Mouse (Mus musculus): ENCODE data around the gene Clrn3. TPM values are rescaled to one million over a fixed set of nuclear protein-coding genes. Genes with fewer than 3 reads are reported as not detected.
"Not testable (repeated sequence)": the region's sequence is repeated elsewhere in the genome, so short reads cannot be mapped to it uniquely, and the experiment has no call there.

Gene Clrn3
- total RNA-seq (2014; rRNA removed) (0.10 TPM in 1 of 2 replicates, not detected in the other), polyA plus RNA-seq (2015; fragmentation: Nextera tagmentation; extraction: Ambion mirVana) (not detected in 2 replicates)

DNA sequence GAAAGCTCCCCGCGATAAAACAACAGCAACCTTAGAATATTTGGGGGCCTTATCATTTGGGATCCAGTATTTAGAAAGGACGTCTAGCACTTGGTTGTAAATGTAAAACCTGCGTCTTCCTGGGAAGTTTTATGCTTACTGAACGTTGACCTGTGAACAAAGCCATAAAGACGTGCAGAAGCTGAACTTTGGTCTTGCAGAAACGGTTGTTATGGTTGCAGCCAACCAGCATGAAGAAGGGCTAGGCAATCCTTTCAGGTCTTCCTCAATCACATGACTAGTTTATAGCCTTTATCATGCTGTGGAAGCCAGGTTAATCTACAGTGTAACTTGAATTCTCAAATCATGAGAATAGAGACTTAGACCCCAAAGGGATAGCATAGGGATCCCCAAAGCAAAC is at the start of gene Clrn3:
Clrn3 (minus strand) TSS at position 140 of the 400 bp plus-strand sequence.
- H3K4me2 ChIP-seq (ENCODE audit: low read depth), result no peak within 1 kb of the TSS
- WGBS, result 93% methylated on average over 7 of the region's 7 CpGs
- H3K9ac ChIP-seq, result no peak within 1 kb of the TSS
- no peaks in the 10 kb centered on the region for H3K9me3 ChIP-seq (ENCODE audit: low read length)
- no peaks in the 10 kb centered on the region for H3K36me3 ChIP-seq (ENCODE audit: insufficient read depth)
- TF ChIP-seq CTCF (IDR thresholded peaks at IDR 0.05; ENCODE audit: low read depth), result no peak
- H3K27me3 ChIP-seq (ENCODE audit: insufficient read depth, low read length), result no peaks in the 10 kb centered on the region
- DNase-seq, result no peak
- H3K27ac ChIP-seq (ENCODE audit: low read depth, low read length), result no peak within 1 kb of the TSS
- H3K4me1 ChIP-seq (ENCODE audit: insufficient read depth), result no peaks in the 10 kb centered on the region
- no peak within 1 kb of the TSS for H3K4me3 ChIP-seq (ENCODE audit: low read depth, low read length)
- ATAC-seq, result no peak

DNA sequence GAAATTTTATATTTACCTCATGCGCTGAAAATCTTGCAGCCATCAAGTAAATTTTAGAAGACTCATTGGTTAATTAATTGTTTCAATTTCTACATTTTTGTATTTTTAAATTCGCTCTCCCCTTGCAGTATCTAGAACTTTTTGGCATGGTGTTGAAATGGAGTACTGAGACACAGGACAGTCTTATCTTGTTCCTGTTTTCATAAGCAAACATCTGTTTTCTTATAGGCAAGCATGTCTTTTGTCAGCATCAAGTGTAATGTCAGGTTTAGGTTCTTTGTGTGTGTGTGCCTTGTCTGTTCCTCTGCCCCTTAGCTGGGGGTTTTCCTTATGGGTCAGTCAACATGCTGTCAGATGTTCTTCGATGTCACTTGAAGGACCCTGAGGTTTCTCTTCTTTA is 47.9 kb upstream of the Clrn3 start:
- Histone ChIP-seq H3K27me3 (ENCODE audit: insufficient read depth, low read length) (no peaks in the 10 kb centered on the region), H3K36me3 (ENCODE audit: insufficient read depth) (no peaks in the 10 kb centered on the region), H3K9me3 (ENCODE audit: low read length) (no peaks in the 10 kb centered on the region), H3K4me1 (ENCODE audit: insufficient read depth) (no peaks in the 10 kb centered on the region), H3K4me3 (ENCODE audit: low read depth, low read length) (no peak overlapping the region), H3K27ac (ENCODE audit: low read depth, low read length) (no peak overlapping the region), H3K4me2 (ENCODE audit: low read depth) (no peak overlapping the region), H3K9ac (no peak overlapping the region)
- DNase-seq, result no peak
- no peak for ATAC-seq
- 94% methylated on average over 3 of the region's 3 CpGs for WGBS
- TF ChIP-seq CTCF (IDR thresholded peaks at IDR 0.05; ENCODE audit: low read depth), result no peak

DNA sequence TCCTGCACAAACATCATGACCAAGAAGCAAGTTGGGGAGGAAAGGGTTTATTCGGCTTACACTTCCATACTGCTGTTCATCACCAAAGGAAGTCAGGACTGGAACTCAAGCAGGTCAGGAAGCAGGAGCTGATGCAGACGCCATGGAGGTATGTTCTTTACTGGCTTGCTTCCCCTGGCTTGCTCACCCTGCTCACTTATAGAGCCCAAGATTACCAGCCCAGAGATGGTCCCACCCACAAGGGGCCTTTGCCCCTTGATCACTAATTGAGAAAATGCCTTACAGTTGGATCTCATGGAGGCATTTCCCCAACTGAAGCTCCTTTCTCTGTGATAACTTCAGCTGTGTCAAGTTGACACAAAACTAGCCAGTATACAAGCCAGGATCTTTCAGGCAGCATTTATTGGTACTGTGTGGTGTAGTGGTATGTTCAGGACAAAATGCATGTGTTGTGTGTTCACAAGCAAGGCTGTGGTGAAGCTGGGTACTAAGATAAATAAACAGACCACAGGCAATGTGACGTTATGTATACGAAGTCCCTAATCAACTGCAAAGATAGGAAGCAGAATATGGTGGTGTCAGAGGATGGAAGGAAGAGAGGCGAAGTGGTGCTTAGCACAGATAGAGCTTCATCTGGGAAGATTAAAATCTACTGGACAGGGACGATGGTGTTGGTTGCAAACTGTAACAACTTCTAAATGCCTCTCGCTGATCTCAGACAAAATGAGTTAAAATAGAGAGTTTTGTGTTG is 47.0 kb upstream of the Clrn3 start:
- not testable (repeated sequence) for DNase-seq; H3K9me3 ChIP-seq (ENCODE audit: low read length); H3K27me3 ChIP-seq (ENCODE audit: insufficient read depth, low read length); H3K4me3 ChIP-seq (ENCODE audit: low read depth, low read length); ATAC-seq; H3K4me2 ChIP-seq (ENCODE audit: low read depth); H3K9ac ChIP-seq; H3K27ac ChIP-seq (ENCODE audit: low read depth, low read length); H3K36me3 ChIP-seq (ENCODE audit: insufficient read depth); H3K4me1 ChIP-seq (ENCODE audit: insufficient read depth)
- 83% methylated on average over 7 of the region's 7 CpGs for WGBS

DNA sequence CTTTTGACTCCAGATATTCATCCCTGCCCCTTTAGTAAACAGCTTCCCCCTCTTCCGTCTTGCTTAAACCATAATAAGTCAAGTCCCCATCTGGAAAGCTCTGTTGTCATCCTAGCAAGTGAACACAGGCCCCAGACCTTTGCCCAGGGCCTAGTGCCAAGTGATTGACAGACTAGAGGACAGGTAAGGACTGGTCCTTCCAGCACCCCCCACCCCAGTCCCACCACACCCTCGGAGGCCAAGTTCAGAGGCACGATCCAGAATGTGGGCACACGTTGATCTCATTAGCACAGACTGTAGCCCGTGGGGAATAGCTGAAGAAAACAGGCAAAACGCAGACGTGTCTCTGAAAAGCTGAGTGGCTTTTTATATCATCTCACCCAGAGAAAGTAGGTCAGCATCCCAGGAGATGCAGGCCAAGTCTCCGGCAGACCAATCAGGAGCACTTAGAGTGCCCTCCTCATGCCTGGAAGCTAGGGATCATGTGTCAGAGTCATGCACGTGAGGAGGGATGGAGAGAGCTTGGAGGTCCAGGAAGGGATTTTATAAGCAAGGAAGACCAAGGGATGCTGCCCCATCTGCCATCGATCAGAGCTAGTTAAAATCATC is 43.6 kb upstream of the Clrn3 start:
- Histone ChIP-seq H3K4me3 (ENCODE audit: low read depth, low read length) (no peak overlapping the region), H3K36me3 (ENCODE audit: insufficient read depth) (no peaks in the 10 kb centered on the region), H3K27me3 (ENCODE audit: insufficient read depth, low read length) (no peaks in the 10 kb centered on the region), H3K9me3 (ENCODE audit: low read length) (no peaks in the 10 kb centered on the region), H3K4me1 (ENCODE audit: insufficient read depth) (no peaks in the 10 kb centered on the region), H3K9ac (no peak overlapping the region), H3K4me2 (ENCODE audit: low read depth) (no peak overlapping the region), H3K27ac (ENCODE audit: low read depth, low read length) (0 out of 2 replicates have a peak overlapping the region, but pooled peaks have one; percentile 29)
- no peak for DNase-seq
- peak; percentile 25; the same call in 1 of the 2 replicates for ATAC-seq
- 57% methylated on average over 10 of the region's 10 CpGs for WGBS
- TF ChIP-seq CTCF (IDR thresholded peaks at IDR 0.05; ENCODE audit: low read depth), result no peak

DNA sequence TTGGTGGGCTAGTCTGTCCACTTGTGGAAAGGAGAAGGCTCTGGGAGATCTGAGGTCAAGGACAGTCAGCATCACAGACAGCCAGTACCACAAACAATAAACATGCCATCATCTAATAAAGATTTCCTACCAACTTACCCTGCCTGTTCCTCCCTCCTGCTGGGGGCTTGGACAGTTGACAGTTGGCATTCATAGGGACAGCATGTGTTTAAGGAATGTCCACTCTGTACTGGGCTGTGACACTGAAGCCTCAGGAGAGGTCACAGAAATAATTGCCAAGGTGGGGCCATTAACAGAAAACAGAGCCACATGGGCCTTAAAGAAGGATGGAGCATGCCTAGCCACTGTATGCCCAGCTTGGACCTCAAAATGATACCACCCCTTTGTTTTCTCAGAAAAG is 42.9 kb upstream of the Clrn3 start:
- ATAC-seq (no peak), DNase-seq (no peak)
- no peaks in the 10 kb centered on the region for H3K9me3 ChIP-seq (ENCODE audit: low read length)
- no peak overlapping the region for H3K4me2 ChIP-seq (ENCODE audit: low read depth)
- H3K27ac ChIP-seq (ENCODE audit: low read depth, low read length), result no peak overlapping the region
- no peaks in the 10 kb centered on the region for H3K27me3 ChIP-seq (ENCODE audit: insufficient read depth, low read length)
- no peaks in the 10 kb centered on the region for H3K36me3 ChIP-seq (ENCODE audit: insufficient read depth)
- no peaks in the 10 kb centered on the region for H3K4me1 ChIP-seq (ENCODE audit: insufficient read depth)
- no peak overlapping the region for H3K9ac ChIP-seq
- no peak overlapping the region for H3K4me3 ChIP-seq (ENCODE audit: low read depth, low read length)
- no peak for TF ChIP-seq CTCF (IDR thresholded peaks at IDR 0.05; ENCODE audit: low read depth)

DNA sequence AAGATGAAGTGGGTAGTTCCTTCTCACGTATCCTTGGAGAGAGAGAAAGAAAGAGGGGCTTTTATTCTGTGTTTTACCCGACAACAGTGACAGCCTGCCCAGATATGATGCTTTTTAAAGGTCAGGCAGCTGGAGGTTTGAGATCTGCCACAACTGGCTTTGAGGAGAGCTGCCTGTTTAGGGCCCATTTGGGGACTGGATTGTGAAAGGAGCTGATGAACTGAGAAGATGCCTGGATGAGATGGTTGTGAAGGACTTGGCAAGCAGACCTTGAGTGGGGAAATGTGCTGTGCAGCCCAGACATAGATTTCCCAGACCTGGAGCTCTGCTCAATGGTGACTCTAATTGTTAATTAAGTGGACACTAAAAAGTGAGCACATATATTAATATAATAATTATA is 40.1 kb upstream of the Clrn3 start:
- Histone ChIP-seq H3K27me3 (ENCODE audit: insufficient read depth, low read length) (no peaks in the 10 kb centered on the region), H3K4me2 (ENCODE audit: low read depth) (no peak overlapping the region), H3K9me3 (ENCODE audit: low read length) (no peaks in the 10 kb centered on the region), H3K4me3 (ENCODE audit: low read depth, low read length) (no peak overlapping the region), H3K4me1 (ENCODE audit: insufficient read depth) (peaks cover 14% of the 10 kb centered on the region; the same call in 1 of the 2 replicates), H3K36me3 (ENCODE audit: insufficient read depth) (no peaks in the 10 kb centered on the region), H3K9ac (no peak overlapping the region), H3K27ac (ENCODE audit: low read depth, low read length) (no peak overlapping the region)
- DNase-seq (no peak), ATAC-seq (no peak)
- 59% methylated on average over 2 of the region's 2 CpGs for WGBS
- no peak for TF ChIP-seq CTCF (IDR thresholded peaks at IDR 0.05; ENCODE audit: low read depth)

DNA sequence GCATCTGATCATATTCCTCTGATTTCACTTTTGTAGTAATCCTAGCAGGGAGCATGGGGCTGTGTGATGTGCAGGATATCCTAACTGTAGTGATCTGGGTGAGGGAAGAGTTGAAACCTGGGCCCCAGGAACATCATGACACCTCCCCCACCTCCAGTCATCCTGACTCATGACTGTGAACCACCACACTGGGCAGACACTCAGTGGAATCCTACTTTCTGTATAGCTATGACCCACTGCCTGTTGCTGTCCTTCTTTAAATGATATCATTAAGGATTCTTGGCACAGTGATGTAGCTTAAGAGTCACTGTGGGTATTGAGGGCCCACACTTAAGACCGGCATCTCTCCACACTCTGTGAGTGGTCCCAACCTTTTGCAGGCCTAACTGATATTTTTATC is 39.1 kb upstream of the Clrn3 start:
- no peaks in the 10 kb centered on the region for H3K36me3 ChIP-seq (ENCODE audit: insufficient read depth)
- no peak for TF ChIP-seq CTCF (IDR thresholded peaks at IDR 0.05; ENCODE audit: low read depth)
- 86% methylated on average over 1 of the region's 1 CpGs for WGBS
- no peak overlapping the region for H3K4me2 ChIP-seq (ENCODE audit: low read depth)
- H3K4me1 ChIP-seq (ENCODE audit: insufficient read depth), result peaks cover 17% of the 10 kb centered on the region; the same call in 1 of the 2 replicates
- DNase-seq (no peak), ATAC-seq (no peak)
- no peaks in the 10 kb centered on the region for H3K27me3 ChIP-seq (ENCODE audit: insufficient read depth, low read length)
- H3K9ac ChIP-seq, result no peak overlapping the region
- H3K27ac ChIP-seq (ENCODE audit: low read depth, low read length), result no peak overlapping the region
- H3K4me3 ChIP-seq (ENCODE audit: low read depth, low read length), result no peak overlapping the region
- no peaks in the 10 kb centered on the region for H3K9me3 ChIP-seq (ENCODE audit: low read length)

All from forebrain, postnatal 0 days (tissue).